Comparison of ENCODE assay signal across 7 mouse cellular contexts in the genomic region with DNA sequence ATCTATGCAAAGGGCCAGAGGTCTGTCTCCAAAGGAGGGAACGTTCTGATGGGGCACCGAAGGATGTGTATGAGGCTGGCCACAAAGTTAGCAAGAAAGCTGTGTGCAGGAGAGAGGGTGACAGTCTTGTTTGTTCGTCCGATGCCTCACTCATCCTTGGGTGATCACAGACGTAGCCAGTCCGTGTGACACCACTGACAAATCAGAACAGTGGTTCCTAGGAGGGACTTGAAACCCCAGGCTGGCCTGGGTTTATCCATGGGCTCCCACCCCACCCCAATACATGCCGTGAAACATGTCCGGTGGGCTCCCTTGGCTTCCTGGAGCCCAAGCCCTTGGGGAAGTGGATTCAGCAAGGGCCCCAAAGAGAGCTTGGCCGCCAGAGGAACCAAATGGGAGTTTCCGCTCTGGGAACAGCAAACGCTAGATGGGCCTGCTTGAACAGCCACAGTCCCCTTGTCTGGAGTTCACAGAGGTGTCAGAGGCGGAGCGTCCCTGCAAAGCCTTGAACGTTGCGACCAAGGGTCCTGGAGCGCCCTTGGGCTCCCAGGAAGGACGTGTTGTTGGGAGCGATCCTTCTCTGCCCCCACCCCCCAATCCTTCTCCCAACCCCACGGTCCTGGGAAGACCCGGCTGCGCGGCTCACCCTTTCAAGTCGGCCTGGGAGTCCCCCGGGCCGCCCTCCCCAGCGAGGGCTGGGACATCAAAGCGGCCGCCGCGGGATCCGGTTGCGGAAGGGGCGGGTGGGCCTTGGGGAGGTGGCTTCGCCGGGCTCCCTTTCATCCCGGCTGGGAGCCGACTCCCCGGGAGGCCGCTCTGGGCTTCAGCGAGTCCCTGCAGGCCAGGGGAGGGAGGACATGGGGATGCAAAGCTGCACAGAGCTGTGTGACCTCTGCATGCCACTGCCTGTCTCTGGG. TPM values are rescaled to one million over a fixed set of nuclear protein-coding genes. Genes with fewer than 3 reads are reported as not detected.
A peak's percentile ranks its signal among the peaks of the same experiment; 100 is the strongest.
DNase-seq lines count a peak whose midpoint lies in the region; ATAC-seq and TF ChIP-seq lines count a peak whose summit lies in the region.

No protein-coding gene starts in this region.

- H3K79me2 ChIP-seq in MEL (ENCODE audit: control insufficient read depth, insufficient read depth, low read length, poor library complexity), result no peaks in the 10 kb centered on the region

- no peak for TF ChIP-seq EP300 in MEL (IDR thresholded peaks at IDR 0.05; ENCODE audit: low read depth in 1 of 2, low read length in 2 of 2)
- no peak for TF ChIP-seq EP300 in stomach, postnatal 0 days (optimal IDR thresholded peaks at IDR 0.05)

- peak; percentile 89 for ATAC-seq in kidney, embryonic 14.5 days (ENCODE audit: low FRiP score, low TSS enrichment)
- ATAC-seq in stomach, postnatal 0 days (ENCODE audit: low FRiP score, low TSS enrichment), result peak; percentile 68

- H3K9ac ChIP-seq in MEL (ENCODE audit: control insufficient read depth, low read depth, low read length, poor library complexity, severe bottlenecking), result no peak overlapping the region; the same call in 1 of the 2 replicates
- peak overlapping the region; percentile 47 for H3K9ac ChIP-seq in kidney, embryonic 14.5 days (ENCODE audit: low read depth, low read length)
- peak overlapping the region; percentile 60 for H3K9ac ChIP-seq in stomach, postnatal 0 days (ENCODE audit: low read length)

- H3K4me1 ChIP-seq in MEL (ENCODE audit: control insufficient read depth in 1 of 2, insufficient read depth in 2 of 2, low read length in 2 of 2), result peaks cover 0 to 9% of the 10 kb centered on the region in 2 experiments
- H3K4me1 ChIP-seq in kidney, embryonic 14.5 days (ENCODE audit: control insufficient read depth, insufficient read depth, low read length), result peaks cover 45% of the 10 kb centered on the region
- H3K4me1 ChIP-seq in stomach, postnatal 0 days (replicated peaks; ENCODE audit: control insufficient read depth, insufficient read depth), result no peaks in the 10 kb centered on the region; the same call in 1 of the 2 replicates

- WGBS in kidney, embryonic 14.5 days, result 4% methylated on average over 40 of the region's 40 CpGs
- WGBS in stomach, postnatal 0 days, result 9% methylated on average over 39 of the region's 40 CpGs

- no peak for DNase-seq in MEL (ENCODE audit: low read depth, low spot score)
- peak; percentile 82 to 87 for DNase-seq in adrenal gland, postnatal 36 days
- DNase-seq in heart, adult 8-10 months (ENCODE audit: low spot score), result peak; percentile 38
- peak; percentile 91 for DNase-seq in lung, postnatal 10 days
- peak; percentile 77 for DNase-seq in stomach, postnatal 0 days (ENCODE audit: low spot score)
- DNase-seq in spleen, postnatal 4 days (ENCODE audit: low spot score in 2 of 2), result no peak

- H3K27ac ChIP-seq in MEL (ENCODE audit: control insufficient read depth, low read depth, low read length), result no peak overlapping the region
- peak overlapping the region; percentile 96 for H3K27ac ChIP-seq in kidney, embryonic 14.5 days (ENCODE audit: low read depth, low read length)
- peak overlapping the region; percentile 82 for H3K27ac ChIP-seq in stomach, postnatal 0 days (replicated peaks)

- TF ChIP-seq CTCF in MEL (IDR thresholded peaks at IDR 0.05 in 2 of 3, conservative IDR thresholded peaks at IDR 0.05 in 1 of 3; ENCODE audit: control insufficient read depth in 1 of 3, insufficient read depth in 1 of 3, low read depth in 2 of 3, low read length in 3 of 3, poor library complexity in 1 of 3, severe bottlenecking in 1 of 3), result no peak
- TF ChIP-seq CTCF in stomach, postnatal 0 days (IDR thresholded peaks at IDR 0.05; ENCODE audit: low read depth), result peak; percentile 44

- no peak for TF ChIP-seq RAD21 in MEL (IDR thresholded peaks at IDR 0.05; ENCODE audit: low read depth, low read length)

- peak overlapping the region; percentile 55 for H3K4me2 ChIP-seq in kidney, embryonic 14.5 days (replicated peaks; ENCODE audit: low read depth, low read length)
- peak overlapping the region; percentile 62 for H3K4me2 ChIP-seq in stomach, postnatal 0 days (replicated peaks; ENCODE audit: low read depth)

- no peak for TF ChIP-seq POLR2A in MEL (IDR thresholded peaks at IDR 0.05; ENCODE audit: control insufficient read depth in 1 of 2, insufficient read depth in 1 of 2, low read depth in 1 of 2, low read length in 2 of 2, poor library complexity in 1 of 2)

- H3K27me3 ChIP-seq in MEL (ENCODE audit: control insufficient read depth in 1 of 2, insufficient read depth in 2 of 2, low read length in 2 of 2), result no peaks in the 10 kb centered on the region
- H3K27me3 ChIP-seq in kidney, embryonic 14.5 days (ENCODE audit: control insufficient read depth, insufficient read depth, low read length), result no peaks in the 10 kb centered on the region
- H3K27me3 ChIP-seq in stomach, postnatal 0 days (ENCODE audit: control insufficient read depth, insufficient read depth, low read length), result no peaks in the 10 kb centered on the region

- no peaks in the 10 kb centered on the region for H3K9me3 ChIP-seq in MEL (replicated peaks; ENCODE audit: insufficient read depth, low read length)
- no peaks in the 10 kb centered on the region for H3K9me3 ChIP-seq in kidney, embryonic 14.5 days (ENCODE audit: control insufficient read depth, low read length)
- no peaks in the 10 kb centered on the region for H3K9me3 ChIP-seq in stomach, postnatal 0 days (ENCODE audit: control insufficient read depth, low read length)

- no peaks in the 10 kb centered on the region for H3K36me3 ChIP-seq in MEL (ENCODE audit: control insufficient read depth in 1 of 2, insufficient read depth in 2 of 2, low read length in 2 of 2)
- H3K36me3 ChIP-seq in kidney, embryonic 14.5 days (ENCODE audit: control insufficient read depth, insufficient read depth, low read length), result no peaks in the 10 kb centered on the region
- no peaks in the 10 kb centered on the region for H3K36me3 ChIP-seq in stomach, postnatal 0 days (ENCODE audit: control insufficient read depth, insufficient read depth, low read length)

- H3K4me3 ChIP-seq in MEL (ENCODE audit: control insufficient read depth in 1 of 2, insufficient read depth in 1 of 2, low read depth in 2 of 2, low read length in 2 of 2), result no peak overlapping the region; a peak in 1 of 4 replicates
- H3K4me3 ChIP-seq in kidney, embryonic 14.5 days (ENCODE audit: low read length), result peak overlapping the region; percentile 30
- H3K4me3 ChIP-seq in stomach, postnatal 0 days (ENCODE audit: low read depth, low read length), result peak overlapping the region; percentile 28

TF ChIP-seq in MEL, 35 proteins besides CTCF, POLR2A, EP300 and RAD21:
- TF ChIP-seq BHLHE40 (IDR thresholded peaks at IDR 0.05; ENCODE audit: borderline replicate concordance, low read depth, low read length), result no peak
- no peak for TF ChIP-seq TBP (IDR thresholded peaks at IDR 0.05; ENCODE audit: low read depth, low read length)
- TF ChIP-seq MXI1 (IDR thresholded peaks at IDR 0.05; ENCODE audit: low read depth, low read length), result no peak
- TF ChIP-seq ZKSCAN1 (IDR thresholded peaks at IDR 0.05; ENCODE audit: low read depth, low read length), result no peak
- TF ChIP-seq RCOR1 (IDR thresholded peaks at IDR 0.05; ENCODE audit: low read depth, low read length), result no peak
- TF ChIP-seq TAL1 (IDR thresholded peaks at IDR 0.05; ENCODE audit: low read length), result no peak
- TF ChIP-seq UBTF (IDR thresholded peaks at IDR 0.05; ENCODE audit: borderline replicate concordance, insufficient read depth, low read depth, low read length), result no peak
- 0 out of 2 replicates have a peak, but pooled peaks have one; percentile 13 for TF ChIP-seq ZMIZ1 (IDR thresholded peaks at IDR 0.05; ENCODE audit: low read depth, low read length)

RNA-seq across cellular contexts. Expression of a gene that starts 19.1 kb away (rescaled TPM):
- total RNA-seq in MEL (2012; rRNA removed), result 0.50 TPM in 1 of 2 replicates, not detected in the other
- polyA plus RNA-seq in MEL (2012; ENCODE audit: insufficient read depth in 1 of 2, insufficient read length in 2 of 2, low read depth in 1 of 2, low replicate concordance in 2 of 2, missing spikeins in 1 of 2), result 1 to 10 TPM in 1 of 2 experiments, not detected in 1; 1.8 TPM
- 1 to 10 TPM in 1 of 2 experiments, under 1 TPM in 1; 0.99 to 2.8 TPM for total RNA-seq in adrenal gland, postnatal 36 days (2021)
- total RNA-seq in heart, adult 8-10 months (2022), result 1 to 10 TPM in 1 of 4 experiments, under 1 TPM in 3; 0.24 to 1.2 (median 0.55) TPM
- polyA plus RNA-seq in kidney, embryonic 14.5 days (2014; fragmentation: Nextera tagmentation; extraction: Ambion mirVana), result 3.8 and 4.2 TPM in 2 replicates
- 2.0 and 2.5 TPM in 2 replicates for polyA plus RNA-seq in stomach, postnatal 0 days (2015; fragmentation: Nextera tagmentation; extraction: Ambion mirVana)

RNA-seq across cellular contexts. Expression of a gene that starts 23.3 kb away (rescaled TPM):
- 66.3 and 83.2 TPM in 2 replicates for total RNA-seq in MEL (2012; rRNA removed)
- polyA plus RNA-seq in MEL (2012; ENCODE audit: insufficient read depth in 1 of 2, insufficient read length in 2 of 2, low read depth in 1 of 2, low replicate concordance in 2 of 2, missing spikeins in 1 of 2), result 10 to 100 TPM in 1 of 2 experiments, not detected in 1; 58.9 TPM
- total RNA-seq in adrenal gland, postnatal 36 days (2021), result 10 to 100 TPM; 49.6 to 52.2 TPM
- total RNA-seq in heart, adult 8-10 months (2022), result 10 to 100 TPM; 23.8 to 27.7 (median 25.3) TPM
- 95.6 and 101 TPM in 2 replicates for polyA plus RNA-seq in kidney, embryonic 14.5 days (2014; fragmentation: Nextera tagmentation; extraction: Ambion mirVana)
- polyA plus RNA-seq in stomach, postnatal 0 days (2015; fragmentation: Nextera tagmentation; extraction: Ambion mirVana), result 52.4 and 53.3 TPM in 2 replicates

RNA-seq across cellular contexts. Expression of a gene that starts 45.8 kb away (rescaled TPM):
- total RNA-seq in MEL (2012; rRNA removed), result 38.5 and 50.1 TPM in 2 replicates
- polyA plus RNA-seq in MEL (2012; ENCODE audit: insufficient read depth in 1 of 2, insufficient read length in 2 of 2, low read depth in 1 of 2, low replicate concordance in 2 of 2, missing spikeins in 1 of 2), result 10 to 100 TPM in 1 of 2 experiments, not detected in 1; 54.6 TPM
- total RNA-seq in adrenal gland, postnatal 36 days (2021), result 10 to 100 TPM; 23.9 to 27.0 TPM
- 10 to 100 TPM in 1 of 4 experiments, 1 to 10 TPM in 3; 8.4 to 11.3 (median 8.7) TPM for total RNA-seq in heart, adult 8-10 months (2022)
- polyA plus RNA-seq in kidney, embryonic 14.5 days (2014; fragmentation: Nextera tagmentation; extraction: Ambion mirVana), result 29.7 and 33.3 TPM in 2 replicates
- 17.2 and 19.6 TPM in 2 replicates for polyA plus RNA-seq in stomach, postnatal 0 days (2015; fragmentation: Nextera tagmentation; extraction: Ambion mirVana)

RNA-seq across cellular contexts. Expression of a gene that starts 50.4 kb away (rescaled TPM):
- total RNA-seq in MEL (2012; rRNA removed), result not detected in 2 replicates
- polyA plus RNA-seq in MEL (2012; ENCODE audit: insufficient read depth in 1 of 2, insufficient read length in 2 of 2, low read depth in 1 of 2, low replicate concordance in 2 of 2, missing spikeins in 1 of 2), result not detected
- total RNA-seq in adrenal gland, postnatal 36 days (2021), result 1 to 10 TPM in 1 of 2 experiments, under 1 TPM in 1; 0.46 to 2.2 TPM
- under 1 TPM; 0.28 to 1.00 (median 0.73) TPM for total RNA-seq in heart, adult 8-10 months (2022)
- 15.3 and 20.1 TPM in 2 replicates for polyA plus RNA-seq in kidney, embryonic 14.5 days (2014; fragmentation: Nextera tagmentation; extraction: Ambion mirVana)
- 1.8 and 2.0 TPM in 2 replicates for polyA plus RNA-seq in stomach, postnatal 0 days (2015; fragmentation: Nextera tagmentation; extraction: Ambion mirVana)

Comparison
In these comparisons a context has a peak if more than half of its experiments do, and no peak if none do; other contexts are left out.
1. DNase-seq: peak in adrenal gland, postnatal 36 days (2 of 2), heart, adult 8-10 months (single experiment), lung, postnatal 10 days (single experiment) and stomach, postnatal 0 days (single experiment); none in MEL (single experiment) and spleen, postnatal 4 days (0 of 2).
2. H3K4me3 ChIP-seq: peak in kidney, embryonic 14.5 days (single experiment) and stomach, postnatal 0 days (single experiment); none in MEL (0 of 2).